Mouse (Mus musculus): ENCODE measurements at regions not wholly inside any gene's neighbourhood (a gene's known extent, or its start where the extent isn't known, plus 50 kb on each side); places are given as distances from the start of the nearest gene placed in this dataset.

GRCm38 (mm10) chr2:79512374-79512773 lies 55.8 kb upstream of the Cerkl start:
- no peak for TF ChIP-seq CTCF (conservative IDR thresholded peaks at IDR 0.05; ENCODE audit: insufficient read depth, insufficient read length, low read depth, low read length)
- no peak for TF ChIP-seq POLR2A (IDR thresholded peaks at IDR 0.05; ENCODE audit: low read depth, low read length)
